Mouse (Mus musculus): ENCODE measurements around the gene Maff.

DNA sequence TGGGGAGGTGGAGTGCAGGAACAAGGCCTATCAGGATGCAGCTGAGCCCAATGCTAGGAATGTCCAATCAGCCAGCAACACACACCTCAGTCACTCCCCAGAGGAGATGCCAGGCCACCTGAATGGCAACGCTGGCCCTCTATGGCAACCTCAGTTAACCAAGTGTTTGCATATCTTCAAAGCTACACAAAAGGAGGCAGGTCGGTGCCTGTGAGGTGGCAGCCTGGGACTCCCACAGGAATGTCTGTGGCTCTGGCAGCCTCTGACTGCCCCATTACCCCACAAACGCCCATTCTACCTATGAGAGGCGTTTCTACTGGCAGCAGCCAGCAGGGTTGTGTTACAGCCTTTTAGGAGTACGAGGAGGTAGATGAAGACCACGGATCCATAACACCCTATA, 47.9 kb upstream of the Maff start:
- TF ChIP-seq CTCF (IDR thresholded peaks at IDR 0.05; ENCODE audit: borderline replicate concordance, control insufficient read depth, extremely low read depth, insufficient read depth, low read length, poor library complexity) (no peak), POLR2A (IDR thresholded peaks at IDR 0.05; ENCODE audit: control insufficient read depth, extremely low read depth, insufficient read depth, low read length, poor library complexity) (no peak)

All from thymus, adult 2 months (tissue).